Mouse (Mus musculus) kidney, postnatal 36 days (tissue): ENCODE results near the gene Dpep2nb.
"Not testable (repeated sequence)": the region's sequence is repeated elsewhere in the genome, so short reads cannot be mapped to it uniquely, and the experiment has no call there.

Experiments used
- DNase-seq, 2 experiments: peaks; one replicate each; pipeline ENCODE4 v3.0.0; 2021 to 2022; ENCODE audit warnings: mixed read lengths in 2 of 2

Gene Dpep2nb

GRCm38 (mm10) chr8:106005875-106006274, at the start of gene Dpep2nb:
Gene Dpep2nb (minus strand): TSS chr8:106005975.
- DNase-seq, result no peak

GRCm38 (mm10) chr8:106055038-106055437, 49.3 kb upstream of the Dpep2nb start:
- peak; percentile 83 to 84 for DNase-seq

- DNase-seq, result peak; percentile 75 to 80
These were observed 48.5 kb upstream of the Dpep2nb start for GRCm38 (mm10) chr8:106054190-106054811.

- DNase-seq, result no peak
These were observed 46.8 kb upstream of the Dpep2nb start for GRCm38 (mm10) chr8:106052510-106053089.

GRCm38 (mm10) chr8:106051068-106051467, 45.3 kb upstream of the Dpep2nb start:
- DNase-seq, result no peak

GRCm38 (mm10) chr8:106049840-106050239, 44.1 kb upstream of the Dpep2nb start:
- no peak for DNase-seq

- DNase-seq, result peak; percentile 30 to 42
These were observed 42.3 kb upstream of the Dpep2nb start for GRCm38 (mm10) chr8:106047854-106048630.

GRCm38 (mm10) chr8:106046872-106047559, 41.2 kb upstream of the Dpep2nb start:
- DNase-seq, result peak in 1 of 2 experiments; percentile 33

- no peak for DNase-seq
These were observed 38.4 kb upstream of the Dpep2nb start for GRCm38 (mm10) chr8:106044151-106044550.

- no peak for DNase-seq
These were observed 37.3 kb upstream of the Dpep2nb start for GRCm38 (mm10) chr8:106043055-106043454.

- DNase-seq, result no peak
These were observed 34.4 kb upstream of the Dpep2nb start for GRCm38 (mm10) chr8:106040218-106040617.

GRCm38 (mm10) chr8:106039605-106040004, 33.8 kb upstream of the Dpep2nb start:
- no peak for DNase-seq

- no peak for DNase-seq
These were observed 32.9 kb upstream of the Dpep2nb start for GRCm38 (mm10) chr8:106038721-106039120.

GRCm38 (mm10) chr8:106022483-106022882, 16.7 kb upstream of the Dpep2nb start:
- DNase-seq, result peak; percentile 70 to 88

GRCm38 (mm10) chr8:106018039-106018438, 12.3 kb upstream of the Dpep2nb start:
- DNase-seq, result no peak

GRCm38 (mm10) chr8:106017130-106017529, 11.4 kb upstream of the Dpep2nb start:
- no peak for DNase-seq

- DNase-seq, result no peak
These were observed 10.5 kb upstream of the Dpep2nb start for GRCm38 (mm10) chr8:106016284-106016683.

- not testable (repeated sequence) for DNase-seq
These were observed 6.4 kb upstream of the Dpep2nb start for GRCm38 (mm10) chr8:106012203-106012602.

- no peak for DNase-seq
These were observed 5.8 kb upstream of the Dpep2nb start, which contains the start of gene Ddx28 for GRCm38 (mm10) chr8:106011643-106011986. Gene Ddx28 (minus strand): TSS chr8:106011882.

GRCm38 (mm10) chr8:106010748-106011642, 5.2 kb upstream of the Dpep2nb start:
- DNase-seq, result peak; percentile 94 to 97

- DNase-seq, result peak in 1 of 2 experiments; percentile 13
These were observed 2.1 kb upstream of the Dpep2nb start for GRCm38 (mm10) chr8:106007891-106008290.

GRCm38 (mm10) chr8:106007135-106007534, 1.4 kb upstream of the Dpep2nb start:
- DNase-seq, result no peak
